Comparison of ENCODE assay signal across 9 mouse cellular contexts in the genomic region with DNA sequence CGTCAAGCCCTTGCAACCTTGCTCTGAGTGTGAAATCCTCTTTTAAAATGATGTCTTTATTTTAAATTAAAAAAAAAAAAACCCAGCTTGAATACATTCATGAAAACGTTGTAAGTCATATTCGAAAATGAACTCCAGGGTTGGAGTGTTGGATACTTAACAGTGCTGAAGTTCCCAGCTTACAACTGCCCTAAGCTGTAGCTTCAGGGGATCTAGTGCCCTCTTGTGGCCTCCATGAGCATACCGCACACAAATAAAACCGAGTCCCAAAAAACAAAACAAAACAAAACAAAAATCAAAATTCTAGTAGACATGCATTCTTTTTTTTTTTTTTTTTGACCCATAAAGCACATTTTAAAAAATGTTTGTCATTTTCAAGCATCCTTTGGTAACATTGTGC. TPM values are rescaled to one million over a fixed set of nuclear protein-coding genes. Genes with fewer than 3 reads are reported as not detected.
DNase-seq lines count a peak whose midpoint lies in the region; ATAC-seq and TF ChIP-seq lines count a peak whose summit lies in the region.
"Had no signal": no experiment of that assay in that cellular context is flagged by ENCODE, and none has a peak within 500 bp of the region (broad histone marks: within the 10 kb centered on the region; RNA-seq: fewer than 3 reads in every experiment).

No protein-coding gene starts in this region.

- H3K4me3 ChIP-seq in liver, embryonic 11.5 days (ENCODE audit: low read depth, low read length): no peak overlapping the region
- H3K4me3 ChIP-seq: limb, embryonic 15.5 days had no signal

- peak; percentile 58; the same call in 1 of the 2 replicates for TF ChIP-seq CTCF in brain, embryonic 14.5 days (IDR thresholded peaks at IDR 0.05; ENCODE audit: borderline replicate concordance, extremely low read depth, insufficient read depth, insufficient read length)

- no peaks in the 10 kb centered on the region for H3K36me3 ChIP-seq in liver, embryonic 11.5 days (ENCODE audit: control insufficient read depth, insufficient read depth, low read length)
- H3K36me3 ChIP-seq: limb, embryonic 15.5 days had no signal

- peak; percentile 23 for DNase-seq in gastrocnemius, adult 18-20 months (ENCODE audit: low spot score)
- no peak for DNase-seq in gastrocnemius, postnatal 10 days
- DNase-seq in right cerebral cortex, postnatal 14 days: peak; percentile 21
- no peak for DNase-seq in right cerebral cortex, adult 18-20 months
- DNase-seq in brain, embryonic 14.5 days (ENCODE audit: low read depth): peak; percentile 76
- no peak for DNase-seq in liver, embryonic 11.5 days (ENCODE audit: low spot score)
- DNase-seq in thymus, postnatal 4 days: peak; percentile 52
- no peak for DNase-seq in layer of hippocampus, adult 11-12 months (ENCODE audit: low spot score)

- no peak overlapping the region for H3K4me2 ChIP-seq in liver, embryonic 11.5 days
- H3K4me2 ChIP-seq: limb, embryonic 15.5 days had no signal

- 21% methylated on average over 5 of the region's 5 CpGs for WGBS in liver, embryonic 11.5 days

- no peaks in the 10 kb centered on the region for H3K27me3 ChIP-seq in liver, embryonic 11.5 days (replicated peaks; ENCODE audit: control insufficient read depth, insufficient read depth, low read length)
- H3K27me3 ChIP-seq: limb, embryonic 15.5 days had no signal

- no peak overlapping the region for H3K9ac ChIP-seq in liver, embryonic 11.5 days (ENCODE audit: low read depth, low read length)
- H3K9ac ChIP-seq: limb, embryonic 15.5 days had no signal

- TF ChIP-seq POLR2A in brain, embryonic 14.5 days (IDR thresholded peaks at IDR 0.05; ENCODE audit: borderline replicate concordance, extremely low read depth, insufficient read depth, insufficient read length, poor library complexity, severe bottlenecking): no peak

- ATAC-seq in liver, embryonic 11.5 days (replicated peaks; ENCODE audit: low FRiP score): peak; percentile 58; the same call in 1 of the 2 replicates

- H3K9me3 ChIP-seq in liver, embryonic 11.5 days (ENCODE audit: control insufficient read depth, low read length): no peaks in the 10 kb centered on the region
- H3K9me3 ChIP-seq: limb, embryonic 15.5 days had no signal

- no peaks in the 10 kb centered on the region for H3K4me1 ChIP-seq in liver, embryonic 11.5 days (replicated peaks; ENCODE audit: control insufficient read depth, insufficient read depth, low read length)
- H3K4me1 ChIP-seq: limb, embryonic 15.5 days had no signal

- no peak overlapping the region for H3K27ac ChIP-seq in liver, embryonic 11.5 days (ENCODE audit: low read depth, low read length)
- H3K27ac ChIP-seq: limb, embryonic 15.5 days had no signal

RNA-seq across cellular contexts. Expression of a gene that starts 6.9 kb away (rescaled TPM):
- total RNA-seq in gastrocnemius, adult 18-20 months (2021): not detected
- total RNA-seq in gastrocnemius, postnatal 10 days (2021): not detected
- polyA plus RNA-seq in brain, embryonic 14.5 days (2012; rRNA removed): not detected in 2 replicates
- not detected in 2 replicates for polyA plus RNA-seq in liver, embryonic 11.5 days (2014; fragmentation: Nextera tagmentation; extraction: Ambion mirVana)
- polyA plus RNA-seq: limb, embryonic 15.5 days had no signal

RNA-seq across cellular contexts. Expression of a gene that starts 18.2 kb away (rescaled TPM):
- total RNA-seq in gastrocnemius, adult 18-20 months (2021): 1 to 10 TPM; 5.0 to 5.4 TPM
- total RNA-seq in gastrocnemius, postnatal 10 days (2021): 1 to 10 TPM; 4.8 to 6.4 TPM
- polyA plus RNA-seq in brain, embryonic 14.5 days (2012; rRNA removed): 10.4 and 11.6 TPM in 2 replicates
- polyA plus RNA-seq in liver, embryonic 11.5 days (2014; fragmentation: Nextera tagmentation; extraction: Ambion mirVana): 14.7 and 16.0 TPM in 2 replicates

Comparison
In these comparisons a context has a peak if more than half of its experiments do, and no peak if none do; other contexts are left out.
1. DNase-seq: peak in gastrocnemius, adult 18-20 months (single experiment), right cerebral cortex, postnatal 14 days (single experiment), brain, embryonic 14.5 days (single experiment) and thymus, postnatal 4 days (single experiment); none in gastrocnemius, postnatal 10 days (single experiment), right cerebral cortex, adult 18-20 months (single experiment), liver, embryonic 11.5 days (single experiment) and layer of hippocampus, adult 11-12 months (single experiment).